Mouse (Mus musculus): ENCODE results near the gene Ccr2. TPM values are rescaled to one million over a fixed set of nuclear protein-coding genes. Genes with fewer than 3 reads are reported as not detected.

Gene Ccr2
- 2.4 and 2.7 TPM in 2 replicates for polyA plus RNA-seq (2012; rRNA removed)

GRCm38 (mm10) chr9:124101723-124102122 is at the start of gene Ccr2:
Gene Ccr2 (plus strand): TSS chr9:124101950.

GRCm38 (mm10) chr9:124121387-124122184 is 19.8 kb downstream of the Ccr2 start, which contains the start of gene Ccr5:
Gene Ccr5 (plus strand): TSS chr9:124121543.

Other genes starting within 250 kb of the Ccr2 start
- 0.01 TPM in 2 replicates for gene Xcr1, start 239.9 kb upstream of the Ccr2 start, polyA plus RNA-seq (2012; rRNA removed)
- gene Ccr1, start 133.3 kb upstream of the Ccr2 start, polyA plus RNA-seq (2012; rRNA removed): 4.0 and 4.8 TPM in 2 replicates
- 0.04 and 0.05 TPM in 2 replicates for gene Ccr1l1, start 123.5 kb upstream of the Ccr2 start, polyA plus RNA-seq (2012; rRNA removed)
- gene Ccr3, start 80.0 kb upstream of the Ccr2 start, polyA plus RNA-seq (2012; rRNA removed): 0.20 and 0.22 TPM in 2 replicates
- 1.1 and 1.9 TPM in 2 replicates for gene Ccr5, start 19.6 kb downstream of the Ccr2 start, polyA plus RNA-seq (2012; rRNA removed)
- gene 2010315B03Rik, start 210.7 kb downstream of the Ccr2 start, polyA plus RNA-seq (2012; rRNA removed): 4.7 and 5.1 TPM in 2 replicates

Data from liver, embryonic 18 days (tissue).